Comparison of ENCODE assay signal across 8 mouse cellular contexts in the genomic region with DNA sequence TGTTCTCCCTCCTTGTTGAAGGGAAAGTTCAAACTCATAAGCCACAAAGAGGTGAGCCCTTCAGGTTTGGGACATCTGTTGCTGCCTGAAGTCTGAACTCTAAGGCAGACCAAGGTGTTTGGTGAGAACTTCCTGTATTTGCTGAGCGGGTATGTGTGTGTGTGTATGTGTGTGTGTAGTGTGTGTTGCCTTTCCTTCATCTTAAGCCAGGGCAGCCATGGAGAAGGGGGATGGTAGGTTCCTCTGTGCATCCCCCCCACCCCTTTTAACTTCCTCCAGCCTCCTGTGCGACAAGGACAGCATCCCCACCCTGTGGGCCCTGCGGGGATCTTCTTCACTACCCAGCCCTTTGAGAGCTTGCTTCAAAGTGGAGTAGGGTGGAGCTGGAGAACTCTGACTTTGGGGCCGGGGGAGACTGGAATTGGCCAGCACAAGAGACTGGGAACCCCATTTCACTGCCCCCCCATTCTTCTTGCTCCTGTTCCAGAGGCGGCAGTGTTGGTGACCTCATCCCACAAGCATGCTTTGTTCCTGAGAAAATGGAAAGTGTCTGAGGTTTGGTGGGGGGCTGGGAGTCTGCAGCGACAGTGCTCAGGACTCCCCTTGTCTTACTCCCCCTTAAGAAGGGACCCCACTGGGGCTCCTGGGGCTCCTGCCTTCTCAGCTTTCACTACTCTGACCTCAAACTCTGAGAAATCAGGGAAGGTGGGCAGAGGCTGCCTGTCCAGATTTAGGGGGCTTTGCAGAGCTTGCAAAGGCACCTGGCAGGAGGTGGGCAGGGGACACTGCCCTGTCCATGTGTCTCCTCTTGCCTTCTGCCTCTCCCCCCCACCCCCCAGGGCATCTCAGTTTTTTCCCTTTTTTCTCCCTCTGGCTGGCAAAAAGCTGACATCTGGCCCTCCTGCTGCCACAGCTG. TPM values are rescaled to one million over a fixed set of nuclear protein-coding genes. Genes with fewer than 3 reads are reported as not detected.
DNase-seq lines count a peak whose midpoint lies in the region; ATAC-seq lines count a peak whose summit lies in the region.

No protein-coding gene starts in this region.

- 0 out of 2 replicates have a peak, but pooled peaks have one; percentile 21 for ATAC-seq in forebrain, embryonic 12.5 days (ENCODE audit: low FRiP score)
- ATAC-seq in neural tube, embryonic 13.5 days (ENCODE audit: low read depth) = no peak

- H3K9me3 ChIP-seq in forebrain, embryonic 12.5 days = no peaks in the 10 kb centered on the region
- H3K9me3 ChIP-seq in limb, embryonic 10.5 days (replicated peaks) = no peaks in the 10 kb centered on the region
- H3K9me3 ChIP-seq in neural tube, embryonic 13.5 days = no peaks in the 10 kb centered on the region

- peak overlapping the region; percentile 77 for H3K27ac ChIP-seq in forebrain, embryonic 12.5 days
- H3K27ac ChIP-seq in limb, embryonic 10.5 days = peak overlapping the region; percentile 90
- H3K27ac ChIP-seq in neural tube, embryonic 13.5 days (replicated peaks) = peak overlapping the region; percentile 79

- 8% methylated on average over 6 of the region's 6 CpGs for WGBS in forebrain, embryonic 12.5 days
- WGBS in limb, embryonic 10.5 days = 8% methylated on average over 6 of the region's 6 CpGs
- WGBS in neural tube, embryonic 13.5 days = 14% methylated on average over 6 of the region's 6 CpGs

- H3K36me3 ChIP-seq in forebrain, embryonic 12.5 days (replicated peaks) = no peaks in the 10 kb centered on the region
- H3K36me3 ChIP-seq in limb, embryonic 10.5 days = peaks cover 36% of the 10 kb centered on the region
- H3K36me3 ChIP-seq in neural tube, embryonic 13.5 days = no peaks in the 10 kb centered on the region

- peak overlapping the region; percentile 48 for H3K9ac ChIP-seq in forebrain, embryonic 12.5 days
- H3K9ac ChIP-seq in neural tube, embryonic 13.5 days = peak overlapping the region; percentile 46; the same call in 1 of the 2 replicates

- peak; percentile 62 for DNase-seq in adrenal gland, adult 2 months
- no peak for DNase-seq in adrenal gland, postnatal 10 days
- DNase-seq in CD8-positive naive resting alpha-beta T cell, adult 2 months (ENCODE audit: low read depth in 2 of 2, low spot score in 2 of 2) = peak; percentile 34 to 44
- peak; percentile 59 for DNase-seq in limb, embryonic 10.5 days (ENCODE audit: low spot score)
- DNase-seq in left cerebral cortex, adult 18-20 months (ENCODE audit: low spot score in 2 of 2) = no peak
- DNase-seq in cerebellum, postnatal 14 days = no peak

- 0 out of 2 replicates have a peak overlapping the region, but pooled peaks have one; percentile 4 for H3K4me3 ChIP-seq in forebrain, embryonic 12.5 days (replicated peaks)
- peak overlapping the region; percentile 37 for H3K4me3 ChIP-seq in limb, embryonic 10.5 days
- H3K4me3 ChIP-seq in neural tube, embryonic 13.5 days = no peak overlapping the region

- H3K4me1 ChIP-seq in forebrain, embryonic 12.5 days = peaks cover 64% of the 10 kb centered on the region
- peaks cover 90% of the 10 kb centered on the region for H3K4me1 ChIP-seq in limb, embryonic 10.5 days
- peaks cover 55% of the 10 kb centered on the region for H3K4me1 ChIP-seq in neural tube, embryonic 13.5 days (replicated peaks)

- peaks cover 12% of the 10 kb centered on the region; the same call in 1 of the 2 replicates for H3K27me3 ChIP-seq in forebrain, embryonic 12.5 days
- no peaks in the 10 kb centered on the region for H3K27me3 ChIP-seq in limb, embryonic 10.5 days (ENCODE audit: low read depth, poor library complexity, severe bottlenecking)
- H3K27me3 ChIP-seq in neural tube, embryonic 13.5 days = peaks cover 53% of the 10 kb centered on the region

- H3K4me2 ChIP-seq in forebrain, embryonic 12.5 days = peak overlapping the region; percentile 42
- peak overlapping the region; percentile 30 for H3K4me2 ChIP-seq in neural tube, embryonic 13.5 days

RNA-seq across cellular contexts. Expression of gene Fhl3, which starts 3.6 kb away (rescaled TPM):
- 10 to 100 TPM in 1 of 2 experiments, 1 to 10 TPM in 1; 6.6 to 15.7 TPM for total RNA-seq in adrenal gland, adult 2 months (2021)
- polyA plus RNA-seq in adrenal gland, adult 2 months (2012; rRNA removed) = 23.6 and 27.6 TPM in 2 replicates
- total RNA-seq in adrenal gland, postnatal 10 days (2021) = 10 to 100 TPM in 1 of 2 experiments, 1 to 10 TPM in 1; 9.5 to 15.8 TPM
- 2.2 TPM in 2 replicates for polyA plus RNA-seq in forebrain, embryonic 12.5 days (2016; fragmentation: Nextera tagmentation; extraction: Ambion mirVana)
- 7.7 and 10.1 TPM in 2 replicates for polyA plus RNA-seq in limb, embryonic 10.5 days (2016; fragmentation: Nextera tagmentation; extraction: Ambion mirVana)
- 2.6 and 2.9 TPM in 2 replicates for polyA plus RNA-seq in neural tube, embryonic 13.5 days (2015; fragmentation: Nextera tagmentation; extraction: Ambion mirVana)
- total RNA-seq in left cerebral cortex, adult 18-20 months (2021) = 1 to 10 TPM; 1.3 TPM

RNA-seq across cellular contexts. Expression of gene Sf3a3, which starts 10.4 kb away (rescaled TPM):
- total RNA-seq in adrenal gland, adult 2 months (2021) = 10 to 100 TPM; 30.6 to 40.0 TPM
- 2.8 and 3.8 TPM in 2 replicates for polyA plus RNA-seq in adrenal gland, adult 2 months (2012; rRNA removed)
- 10 to 100 TPM; 39.2 to 40.3 TPM for total RNA-seq in adrenal gland, postnatal 10 days (2021)
- polyA plus RNA-seq in forebrain, embryonic 12.5 days (2016; fragmentation: Nextera tagmentation; extraction: Ambion mirVana) = 203 and 204 TPM in 2 replicates
- 270 and 284 TPM in 2 replicates for polyA plus RNA-seq in limb, embryonic 10.5 days (2016; fragmentation: Nextera tagmentation; extraction: Ambion mirVana)
- 101 and 115 TPM in 2 replicates for polyA plus RNA-seq in neural tube, embryonic 13.5 days (2015; fragmentation: Nextera tagmentation; extraction: Ambion mirVana)
- total RNA-seq in left cerebral cortex, adult 18-20 months (2021) = 10 to 100 TPM; 33.9 to 42.3 TPM

RNA-seq across cellular contexts. Expression of gene Utp11, which starts 10.7 kb away (rescaled TPM):
- total RNA-seq in adrenal gland, adult 2 months (2021) = 10 to 100 TPM; 33.4 to 33.5 TPM
- 2.0 and 2.1 TPM in 2 replicates for polyA plus RNA-seq in adrenal gland, adult 2 months (2012; rRNA removed)
- total RNA-seq in adrenal gland, postnatal 10 days (2021) = 10 to 100 TPM; 29.4 to 29.9 TPM
- polyA plus RNA-seq in forebrain, embryonic 12.5 days (2016; fragmentation: Nextera tagmentation; extraction: Ambion mirVana) = 63.8 and 64.0 TPM in 2 replicates
- polyA plus RNA-seq in limb, embryonic 10.5 days (2016; fragmentation: Nextera tagmentation; extraction: Ambion mirVana) = 73.9 and 77.2 TPM in 2 replicates
- polyA plus RNA-seq in neural tube, embryonic 13.5 days (2015; fragmentation: Nextera tagmentation; extraction: Ambion mirVana) = 49.2 and 54.2 TPM in 2 replicates
- 10 to 100 TPM; 15.0 to 15.3 TPM for total RNA-seq in left cerebral cortex, adult 18-20 months (2021)

RNA-seq across cellular contexts. Expression of gene Inpp5b, which starts 37.5 kb away (rescaled TPM):
- 10 to 100 TPM; 20.1 to 26.0 TPM for total RNA-seq in adrenal gland, adult 2 months (2021)
- 11.9 and 16.3 TPM in 2 replicates for polyA plus RNA-seq in adrenal gland, adult 2 months (2012; rRNA removed)
- 10 to 100 TPM; 20.4 to 25.4 TPM for total RNA-seq in adrenal gland, postnatal 10 days (2021)
- polyA plus RNA-seq in forebrain, embryonic 12.5 days (2016; fragmentation: Nextera tagmentation; extraction: Ambion mirVana) = 23.8 and 31.9 TPM in 2 replicates
- polyA plus RNA-seq in limb, embryonic 10.5 days (2016; fragmentation: Nextera tagmentation; extraction: Ambion mirVana) = 22.7 and 22.8 TPM in 2 replicates
- polyA plus RNA-seq in neural tube, embryonic 13.5 days (2015; fragmentation: Nextera tagmentation; extraction: Ambion mirVana) = 23.6 and 29.1 TPM in 2 replicates
- 10 to 100 TPM; 37.2 to 42.3 TPM for total RNA-seq in left cerebral cortex, adult 18-20 months (2021)

RNA-seq across cellular contexts. Expression of gene Pou3f1, which starts 47.5 kb away (rescaled TPM):
- total RNA-seq in adrenal gland, adult 2 months (2021) = under 1 TPM in 1 of 2 experiments, not detected in 1; 0.10 TPM
- 0.15 and 0.26 TPM in 2 replicates for polyA plus RNA-seq in adrenal gland, adult 2 months (2012; rRNA removed)
- total RNA-seq in adrenal gland, postnatal 10 days (2021) = under 1 TPM; 0.24 to 0.27 TPM
- 16.0 and 21.6 TPM in 2 replicates for polyA plus RNA-seq in forebrain, embryonic 12.5 days (2016; fragmentation: Nextera tagmentation; extraction: Ambion mirVana)
- polyA plus RNA-seq in limb, embryonic 10.5 days (2016; fragmentation: Nextera tagmentation; extraction: Ambion mirVana) = 0.04 and 0.13 TPM in 2 replicates
- 8.0 and 8.7 TPM in 2 replicates for polyA plus RNA-seq in neural tube, embryonic 13.5 days (2015; fragmentation: Nextera tagmentation; extraction: Ambion mirVana)
- 10 to 100 TPM; 17.1 to 17.3 TPM for total RNA-seq in left cerebral cortex, adult 18-20 months (2021)

Comparison
In these comparisons a context has a peak if more than half of its experiments do, and no peak if none do; other contexts are left out.
1. DNase-seq: peak in adrenal gland, adult 2 months (single experiment), CD8-positive naive resting alpha-beta T cell, adult 2 months (2 of 2) and limb, embryonic 10.5 days (single experiment); none in adrenal gland, postnatal 10 days (single experiment), left cerebral cortex, adult 18-20 months (0 of 2) and cerebellum, postnatal 14 days (0 of 2).
2. RNA of gene Sf3a3, which starts 10.4 kb away (polyA plus RNA-seq): 270 to 284 TPM in limb, embryonic 10.5 days, 203 to 204 TPM in forebrain, embryonic 12.5 days and 101 to 115 TPM in neural tube, embryonic 13.5 days; 2.8 to 3.8 TPM in adrenal gland, adult 2 months; every median in the first group is over 10 times any median in the second.
3. RNA of gene Utp11, which starts 10.7 kb away (polyA plus RNA-seq): 73.9 to 77.2 TPM in limb, embryonic 10.5 days, 63.8 to 64.0 TPM in forebrain, embryonic 12.5 days and 49.2 to 54.2 TPM in neural tube, embryonic 13.5 days; 2.0 to 2.1 TPM in adrenal gland, adult 2 months; every median in the first group is over 10 times any median in the second.
4. Peak in every context shown above with its lines, with median percentiles within 50 percentile points of each other: H3K27ac ChIP-seq.